Mouse (Mus musculus) cerebellum, adult 2 months (tissue): ENCODE measurements around the gene Cacna2d3.

ENCODE experiments used
- CTCF ChIP-seq: fragments of 200-500 bp; IDR thresholded peaks from 2 replicates; pipeline ENCODE4 v1.5.1; 2011; ENCODE audit warnings: low read depth, mild to moderate bottlenecking, control low read depth, low read length, moderate library complexity, borderline replicate concordance; ENCODE audit not compliant: insufficient read depth
- POLR2A ChIP-seq: fragments of 200-500 bp; IDR thresholded peaks from 2 replicates; pipeline ENCODE4 v1.6.1; 2011; ENCODE audit warnings: low read length, control low read depth, borderline replicate concordance; ENCODE audit not compliant: insufficient read depth

DNA sequence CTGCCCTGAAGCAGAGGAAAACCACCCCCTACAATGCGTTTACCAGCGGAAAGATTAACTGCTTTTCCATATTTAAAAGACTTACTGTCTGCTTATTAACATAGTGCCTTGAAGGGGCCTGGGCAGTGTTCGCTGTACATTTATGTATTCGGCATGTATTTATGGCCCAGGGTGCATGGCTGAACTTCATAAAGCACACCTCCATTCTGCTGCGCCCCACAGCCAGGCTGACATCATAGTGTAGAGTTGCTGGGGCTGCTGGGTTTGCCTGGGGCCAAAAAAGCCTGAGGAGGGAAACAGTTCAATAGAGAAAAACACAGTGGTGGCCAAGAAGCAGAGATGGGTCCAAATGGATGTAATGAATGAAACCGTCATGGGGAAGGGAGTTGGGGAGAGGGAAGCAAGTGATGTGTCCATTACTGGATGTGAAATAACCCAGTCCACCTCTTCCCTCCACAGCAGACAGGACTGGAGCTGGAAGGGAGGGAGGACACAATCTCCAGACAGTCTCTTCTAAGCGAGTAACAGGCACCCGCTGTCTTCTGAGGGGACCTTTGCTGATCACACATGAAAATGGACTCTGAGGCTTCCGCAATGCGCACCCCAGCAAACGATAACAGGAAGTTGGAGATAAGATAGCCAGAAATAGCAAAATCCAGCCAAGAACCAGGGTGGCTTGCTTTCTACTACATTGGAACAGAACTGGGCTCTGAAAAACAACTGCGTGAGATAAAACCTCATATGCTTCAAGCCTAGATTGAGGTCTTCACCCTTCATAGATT lies 798.3 kb downstream of the Cacna2d3 start:
- TF ChIP-seq CTCF (no peak), POLR2A (no peak)
